Mouse (Mus musculus) embryo, embryonic 10 days (tissue): ENCODE measurements at regions not wholly inside any gene's neighbourhood (a gene's known extent, or its start where the extent isn't known, plus 50 kb on each side); places are given as distances from the start of the nearest gene placed in this dataset.
A peak's percentile ranks its signal among the peaks of the same experiment; 100 is the strongest.
"Not testable (repeated sequence)": the region's sequence is repeated elsewhere in the genome, so short reads cannot be mapped to it uniquely, and the experiment has no call there.

Source experiments
- DNase-seq: peaks from one replicate; pipeline ENCODE4 v3.0.0-alpha.2; 2015; ENCODE audit warnings: low spot score

- no peak for DNase-seq
These were observed 85.6 kb downstream of the Gxylt1 start for GRCm38 (mm10) chr15:93189266-93189855.

GRCm38 (mm10) chr15:93176221-93176620 is 98.8 kb downstream of the Gxylt1 start:
- no peak for DNase-seq

- no peak for DNase-seq
These were observed 106.2 kb downstream of the Gxylt1 start for GRCm38 (mm10) chr15:93168784-93169183.

- DNase-seq = no peak
These were observed 107.5 kb downstream of the Gxylt1 start for GRCm38 (mm10) chr15:93167451-93167850.

GRCm38 (mm10) chr15:93161924-93162910 is 112.8 kb downstream of the Gxylt1 start:
- peak; percentile 19 for DNase-seq

- DNase-seq = peak; percentile 6
These were observed 113.7 kb downstream of the Gxylt1 start for GRCm38 (mm10) chr15:93161329-93161728.

- no peak for DNase-seq
These were observed 119.2 kb downstream of the Gxylt1 start for GRCm38 (mm10) chr15:93155756-93156155.

- DNase-seq = peak; percentile 52
These were observed 121.0 kb downstream of the Gxylt1 start for GRCm38 (mm10) chr15:93154022-93154421.

- DNase-seq = no peak
These were observed 130.1 kb downstream of the Gxylt1 start for GRCm38 (mm10) chr15:93144899-93145298.

- no peak for DNase-seq
These were observed 130.7 kb downstream of the Gxylt1 start for GRCm38 (mm10) chr15:93144264-93144663.

GRCm38 (mm10) chr15:93133379-93133778 is 141.6 kb downstream of the Gxylt1 start:
- DNase-seq = no peak

GRCm38 (mm10) chr15:93131056-93131455 is 143.9 kb downstream of the Gxylt1 start:
- no peak for DNase-seq

- no peak for DNase-seq
These were observed 149.7 kb downstream of the Gxylt1 start for GRCm38 (mm10) chr15:93125261-93125660.

- DNase-seq = no peak
These were observed 153.8 kb downstream of the Gxylt1 start for GRCm38 (mm10) chr15:93121156-93121555.

GRCm38 (mm10) chr15:93117806-93118205 is 157.2 kb downstream of the Gxylt1 start:
- DNase-seq = not testable (repeated sequence)

- DNase-seq = peak; percentile 74
These were observed 159.3 kb downstream of the Gxylt1 start for GRCm38 (mm10) chr15:93115674-93116102.

GRCm38 (mm10) chr15:93104936-93105335 is 170.0 kb downstream of the Gxylt1 start:
- no peak for DNase-seq

- DNase-seq = no peak
These were observed 171.6 kb downstream of the Gxylt1 start for GRCm38 (mm10) chr15:93103426-93103825.

- no peak for DNase-seq
These were observed 173.1 kb downstream of the Gxylt1 start for GRCm38 (mm10) chr15:93101881-93102280.

GRCm38 (mm10) chr15:93100837-93101236 is 174.1 kb downstream of the Gxylt1 start:
- no peak for DNase-seq

GRCm38 (mm10) chr15:93099840-93100239 is 175.1 kb downstream of the Gxylt1 start:
- no peak for DNase-seq

- no peak for DNase-seq
These were observed 178.6 kb downstream of the Gxylt1 start for GRCm38 (mm10) chr15:93096335-93096734.

- no peak for DNase-seq
These were observed 179.8 kb downstream of the Gxylt1 start for GRCm38 (mm10) chr15:93095224-93095623.
